Mouse (Mus musculus) spleen, embryonic (tissue): Measurements from ENCODE around the gene Glrx2.

Experiments used
- CTCF ChIA-PET: fragments of 350-600 bp; sonication (Branson Sonifier 250); formaldehyde crosslinking; loops from one replicate; lab custom pipeline; 2022; lab: Charles Lee

Glrx2 gene

DNA sequence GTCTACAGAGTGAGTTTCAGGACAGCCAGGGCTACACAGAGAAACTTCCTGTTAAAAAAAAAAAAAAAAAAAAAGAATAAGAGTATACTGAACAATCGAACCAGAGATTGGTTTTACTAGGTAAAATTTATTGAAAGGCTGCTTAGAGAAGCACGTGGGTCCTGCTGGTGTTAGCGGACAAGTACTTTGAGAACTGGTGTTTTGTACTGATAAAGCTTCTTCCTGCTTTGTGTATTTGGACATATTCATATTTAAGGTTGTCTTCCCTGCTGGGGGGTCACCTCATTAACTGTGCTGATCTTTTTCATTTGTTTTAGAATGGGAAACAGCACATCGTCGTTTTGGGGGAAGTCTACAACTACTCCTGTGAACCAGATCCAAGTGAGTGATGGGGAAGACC, 25.2 kb downstream of the Glrx2 start:
- CTCF ChIA-PET = interaction anchor here (0.6 to 0.7 kb wide), 5 partner anchors 14 to 982 kb away, joined by 3 read pairs; no protein-coding TSS in a partner anchor

DNA sequence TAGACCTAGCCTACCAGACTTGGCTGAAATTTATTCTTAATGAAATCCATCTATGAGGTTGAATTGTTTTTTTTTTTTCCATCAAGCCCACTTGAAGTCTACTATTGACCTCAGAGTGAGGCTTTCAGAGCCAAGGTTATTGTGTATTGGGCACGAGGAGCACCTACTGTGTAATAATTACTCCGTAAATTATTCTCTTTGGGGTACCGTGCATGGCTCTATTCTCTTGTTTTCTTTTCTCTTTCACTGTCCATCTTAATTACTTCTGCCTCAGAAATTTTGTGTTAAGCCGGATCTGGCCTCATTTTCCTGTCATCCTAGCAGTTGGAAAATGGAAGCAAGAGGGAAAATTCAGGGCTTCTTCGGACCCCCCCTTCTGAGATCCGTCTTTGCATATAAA, 26.0 kb downstream of the Glrx2 start:
- CTCF ChIA-PET = interaction anchor here (0.7 kb wide), 1 partner anchor 981 kb away, joined by 3 read pairs; no protein-coding TSS in a partner anchor

DNA sequence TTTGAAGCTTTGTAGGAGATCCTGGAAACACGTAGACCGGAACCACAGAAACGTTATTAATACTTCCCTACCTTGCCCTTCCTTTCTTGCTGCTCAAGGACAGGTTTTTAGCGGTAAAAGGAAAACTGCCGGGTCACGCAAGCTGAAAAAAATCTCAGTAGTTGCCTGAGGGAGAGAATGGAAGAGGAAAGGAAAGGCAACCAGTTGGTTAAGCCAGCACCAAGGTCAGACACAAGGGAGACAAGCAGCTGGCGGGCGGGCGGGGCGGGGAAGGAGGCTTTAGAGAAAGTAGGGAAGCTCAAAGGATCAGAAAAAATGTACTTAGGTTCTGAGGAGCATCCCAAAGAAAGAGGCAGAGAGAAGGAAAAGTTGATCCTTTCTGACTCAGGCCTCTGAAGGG, 29.7 kb downstream of the Glrx2 start:
- CTCF ChIA-PET = no interaction called here

DNA sequence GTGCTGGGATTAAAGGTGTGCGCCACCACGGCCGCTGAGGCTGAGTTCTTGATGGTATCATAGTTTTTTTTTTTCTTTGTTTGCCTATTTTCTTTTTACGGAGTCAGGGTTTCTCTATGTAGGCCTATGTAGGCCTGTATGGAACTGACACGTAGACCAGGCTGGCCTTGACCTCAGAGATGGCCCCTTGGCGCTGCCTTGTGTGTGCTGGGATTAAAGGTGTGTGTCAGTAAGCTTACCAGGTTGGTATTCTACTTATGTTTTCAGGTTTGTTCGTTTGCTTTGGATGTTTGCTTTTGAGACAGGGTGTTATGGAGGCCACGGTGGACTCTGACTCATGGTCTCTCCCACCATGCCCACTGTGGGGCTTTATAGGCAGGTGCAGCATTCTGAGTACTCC, 46.0 kb downstream of the Glrx2 start:
- CTCF ChIA-PET = no interaction called here

DNA sequence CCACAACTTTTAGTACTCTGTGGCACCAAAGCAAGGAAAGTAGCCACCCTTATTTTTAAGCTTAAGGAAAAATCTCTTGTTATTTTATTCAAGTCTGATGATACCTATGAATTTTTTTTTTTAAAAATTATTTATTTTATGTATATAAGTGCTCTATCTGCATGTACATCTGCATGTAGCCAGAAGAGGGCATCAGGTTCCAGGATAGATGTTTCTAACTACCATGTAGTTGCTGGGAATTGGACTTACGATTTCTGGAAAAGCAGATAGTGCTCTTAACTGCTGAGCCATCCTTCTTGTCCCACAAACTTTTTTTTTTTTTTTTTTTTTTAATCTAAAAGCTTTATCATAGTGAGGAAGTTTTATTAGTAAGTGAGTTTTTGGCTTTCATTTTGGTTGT, 48.3 kb downstream of the Glrx2 start:
- CTCF ChIA-PET = no interaction called here

DNA sequence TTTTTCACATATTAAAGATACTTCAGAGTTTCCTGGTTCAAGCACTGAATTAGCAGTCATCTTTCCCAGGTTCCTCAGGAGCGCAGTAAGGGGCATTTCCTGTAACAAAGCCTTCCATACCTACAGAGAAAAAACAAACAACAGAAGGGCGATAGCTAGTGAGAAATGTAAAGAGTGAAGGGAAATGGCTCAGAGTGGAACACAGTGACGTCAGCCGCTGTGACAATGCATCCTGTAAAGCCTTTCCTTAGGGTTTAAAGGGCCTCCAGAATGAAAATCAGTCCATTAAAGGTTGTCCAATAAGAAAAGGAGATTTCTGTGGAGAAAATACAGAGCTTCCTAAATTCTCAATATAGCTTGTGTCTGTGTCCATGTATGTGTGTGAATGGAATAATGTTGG, 49.7 kb downstream of the Glrx2 start:
- CTCF ChIA-PET = no interaction called here

DNA sequence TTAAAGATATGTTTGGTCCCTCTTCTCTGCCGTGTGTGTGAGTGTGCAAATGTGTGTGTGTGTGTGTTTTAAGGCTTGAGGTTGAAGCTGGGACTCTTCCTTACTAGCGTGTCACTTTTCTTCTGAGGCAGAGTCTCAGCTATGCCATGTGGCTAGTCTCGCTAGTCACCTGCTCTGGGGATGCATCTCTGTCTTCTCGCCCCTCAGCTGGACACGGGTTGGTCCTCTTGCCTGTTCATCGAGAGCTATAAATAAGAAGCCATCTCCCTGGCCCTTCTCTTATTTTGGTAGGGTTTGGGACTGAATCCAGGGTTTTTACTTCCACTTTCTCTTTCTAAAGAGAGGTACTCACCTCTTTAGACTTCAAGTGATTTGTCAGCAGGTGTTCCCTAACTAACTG, 50.1 kb downstream of the Glrx2 start:
- CTCF ChIA-PET = no interaction called here

DNA sequence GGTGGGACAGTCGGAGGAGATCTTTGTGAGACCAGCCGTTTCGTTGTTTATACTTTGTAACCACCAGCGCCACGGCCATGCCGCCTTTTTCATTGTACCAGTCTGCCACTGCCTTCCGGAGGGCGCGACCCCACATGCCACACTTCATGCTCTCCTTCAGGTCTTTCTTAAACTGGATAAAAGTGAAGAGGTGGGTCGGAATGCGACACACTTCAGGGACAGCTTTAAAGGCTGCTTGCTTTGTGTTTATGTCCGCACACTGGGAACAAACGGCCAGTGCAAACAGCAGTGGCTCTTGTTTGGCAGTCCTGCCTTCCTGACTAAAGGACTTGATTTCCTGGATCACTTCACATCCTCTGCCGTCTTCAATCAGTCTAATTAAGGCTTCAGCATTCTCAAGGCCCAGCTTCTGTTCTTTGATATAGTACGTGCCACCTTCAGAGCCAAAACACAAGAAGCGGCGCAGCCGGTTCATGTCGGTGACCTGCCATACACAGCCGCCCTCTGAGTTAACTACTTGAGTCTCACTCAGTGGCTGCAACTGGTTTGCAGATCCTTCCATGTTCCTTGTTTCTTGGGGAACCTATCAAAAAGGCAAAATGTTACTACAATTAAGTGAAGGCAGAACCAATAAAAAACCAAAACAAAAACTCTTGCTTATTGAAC, 54.4 kb downstream of the Glrx2 start:
- CTCF ChIA-PET = no interaction called here

DNA sequence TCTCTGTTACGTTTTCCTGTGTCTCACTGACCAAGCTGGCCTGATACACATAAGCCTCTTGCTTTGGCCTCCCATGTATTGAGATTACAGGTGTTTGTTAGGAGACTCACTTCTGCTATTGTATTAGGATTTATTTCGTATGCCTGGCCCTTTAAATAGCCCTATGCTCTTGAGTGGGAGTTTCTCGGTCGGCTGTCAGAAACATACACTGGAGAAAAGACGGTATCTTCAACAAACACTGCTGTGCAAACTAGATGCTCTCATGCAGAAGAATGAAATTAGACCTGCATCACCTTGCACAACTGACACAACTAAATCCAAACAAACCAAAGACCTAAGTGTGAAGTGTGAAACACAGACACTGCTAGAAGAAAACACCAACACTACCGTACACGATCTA, 56.9 kb downstream of the Glrx2 start:
- CTCF ChIA-PET = no interaction called here

DNA sequence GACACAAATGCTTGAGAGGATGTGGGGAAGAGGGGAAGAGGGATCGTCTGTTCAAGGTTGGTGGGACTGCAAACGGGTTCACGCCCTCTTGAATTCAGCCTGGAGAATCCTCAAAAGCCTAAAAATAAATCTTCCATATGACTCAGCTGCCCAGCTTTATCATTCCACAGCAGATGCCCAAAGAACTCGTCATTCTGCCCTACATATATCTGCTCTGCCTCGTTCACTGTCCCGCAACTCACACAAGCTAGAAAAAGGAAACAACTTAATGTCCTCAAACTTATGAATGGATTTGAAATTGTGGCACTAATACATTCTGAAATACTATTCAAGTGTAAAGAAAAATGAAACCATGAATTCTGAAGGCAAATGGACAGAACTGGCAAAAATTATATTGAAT, 57.8 kb downstream of the Glrx2 start:
- CTCF ChIA-PET = no interaction called here

DNA sequence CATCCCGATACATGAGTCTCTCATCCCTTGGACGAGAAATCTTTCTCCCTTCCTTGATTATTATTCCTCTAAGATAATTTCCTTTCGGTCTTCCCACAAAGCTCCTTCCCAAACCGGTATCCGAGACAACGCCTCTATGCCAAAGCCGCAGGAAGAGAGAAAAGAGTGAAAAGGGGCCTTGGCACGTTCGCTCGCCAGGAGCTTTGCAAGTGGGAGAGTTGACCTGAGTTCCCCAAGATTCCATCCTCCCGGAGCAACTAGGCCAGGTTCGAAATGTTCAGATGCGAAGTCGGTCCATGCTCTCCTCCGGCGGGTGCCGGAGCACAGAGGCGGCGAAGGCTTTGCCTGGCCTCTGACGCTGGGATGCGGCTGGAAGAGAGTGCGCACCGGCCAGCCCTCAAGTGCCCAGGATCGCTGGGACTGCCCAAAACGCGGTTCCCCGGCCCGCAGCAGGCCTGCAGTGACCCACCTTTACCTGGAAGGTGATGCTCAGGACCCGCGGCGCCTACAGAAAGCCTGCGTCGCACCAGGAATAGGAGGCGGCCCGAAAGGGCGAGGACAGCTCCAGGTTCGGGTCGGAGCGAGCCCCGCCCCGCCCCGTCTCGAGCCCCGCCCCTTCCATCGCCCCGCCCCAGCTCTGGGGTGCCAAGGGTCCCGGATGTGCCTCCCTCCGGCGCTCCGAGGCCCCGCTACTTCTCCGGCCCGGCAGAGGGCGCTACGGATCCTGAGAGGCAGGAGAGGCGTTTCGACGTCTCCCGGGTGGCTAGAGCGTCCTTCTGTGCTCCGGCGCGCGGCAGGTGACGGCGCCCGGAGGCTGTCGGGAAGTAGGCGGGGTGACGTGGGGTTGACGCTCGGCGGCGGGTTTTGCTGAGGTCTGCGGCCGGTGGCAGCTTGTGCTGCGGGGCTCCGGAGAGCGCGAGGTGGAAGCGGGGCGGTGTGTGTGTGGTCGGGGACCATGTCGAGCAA, 60.6 kb downstream of the Glrx2 start, which contains the start of the genes Trove2 and Uchl5:
Gene Trove2 (minus strand): TSS at position 623 of the 966 bp plus-strand sequence.
Gene Uchl5 (plus strand): TSS at position 827 of the 966 bp plus-strand sequence.
- CTCF ChIA-PET = interaction anchor here (0.6 to 0.7 kb wide), 3 partner anchors 21 to 148 kb away, joined by 3 read pairs; no protein-coding TSS in a partner anchor

DNA sequence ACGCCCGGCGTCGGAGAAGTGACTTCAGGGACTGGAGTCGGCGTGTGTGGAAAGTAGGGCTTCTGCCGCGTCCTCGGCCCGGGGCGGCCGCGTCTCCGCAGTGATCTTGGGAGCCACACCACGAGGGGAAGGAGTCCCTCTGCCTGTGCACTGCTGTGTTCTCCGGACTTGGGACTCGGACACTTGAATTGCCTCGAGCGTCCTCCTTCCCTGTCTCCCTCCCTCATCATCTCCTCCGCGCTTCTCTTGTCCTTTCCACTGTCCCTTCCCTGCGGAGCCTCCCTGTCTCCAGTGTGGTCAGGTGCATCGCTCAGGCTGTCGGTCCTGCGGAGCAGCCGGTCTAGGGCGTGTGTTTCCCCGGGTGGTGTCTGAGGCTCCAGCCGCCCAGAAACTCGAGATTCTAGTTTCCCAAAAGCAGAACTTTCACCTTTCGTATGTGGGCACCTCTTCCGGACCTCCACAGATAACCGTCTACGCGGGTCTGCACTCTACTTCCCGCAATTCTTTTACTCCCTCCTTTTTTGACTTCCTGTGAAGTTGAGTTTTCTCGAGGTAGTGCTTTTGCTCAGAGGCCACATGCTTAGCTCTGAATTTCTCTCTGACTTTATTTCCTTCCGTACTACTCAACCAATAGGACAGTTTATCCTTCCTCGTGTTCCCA, 61.5 kb downstream of the Glrx2 start:
- CTCF ChIA-PET = interaction anchor here (0.6 kb wide), 1 partner anchor 154 kb away, joined by 5 read pairs; no protein-coding TSS in a partner anchor

DNA sequence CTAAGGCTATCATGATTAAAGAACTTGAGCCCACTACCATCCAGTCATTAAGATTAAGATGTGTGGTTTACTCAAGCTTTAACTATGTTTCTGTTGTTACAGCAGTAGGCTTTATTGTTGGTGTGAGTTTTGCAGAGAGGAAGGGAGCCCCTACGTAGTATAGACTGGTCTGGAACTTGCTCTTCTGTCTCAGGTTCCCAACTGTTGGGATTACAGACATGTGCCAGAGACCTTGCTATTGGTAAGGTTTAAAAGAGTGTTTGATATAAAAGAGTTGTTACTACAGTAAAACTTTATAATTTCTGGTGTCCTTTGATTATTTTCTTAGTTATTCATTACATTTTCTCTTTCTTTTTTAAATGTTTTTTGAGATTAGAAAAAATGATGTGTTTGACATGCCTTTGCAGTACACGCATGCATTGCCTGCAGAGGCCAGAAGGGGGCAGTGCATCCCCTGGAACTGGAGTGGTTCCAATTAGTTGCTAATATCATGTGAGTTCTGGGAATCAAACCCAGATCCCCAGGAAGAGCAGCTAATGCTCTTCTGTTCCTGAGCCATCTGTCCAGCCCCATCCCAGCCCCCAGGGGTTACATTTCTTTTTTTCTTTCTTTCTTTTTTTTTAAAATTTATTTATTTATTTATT, 72.6 kb downstream of the Glrx2 start:
- CTCF ChIA-PET = interaction anchor here (0.6 kb wide), 1 partner anchor 1169 kb away, joined by 3 read pairs; no protein-coding TSS in a partner anchor
